ENCODE assay signal across 8 mouse cellular contexts in the genomic region with DNA sequence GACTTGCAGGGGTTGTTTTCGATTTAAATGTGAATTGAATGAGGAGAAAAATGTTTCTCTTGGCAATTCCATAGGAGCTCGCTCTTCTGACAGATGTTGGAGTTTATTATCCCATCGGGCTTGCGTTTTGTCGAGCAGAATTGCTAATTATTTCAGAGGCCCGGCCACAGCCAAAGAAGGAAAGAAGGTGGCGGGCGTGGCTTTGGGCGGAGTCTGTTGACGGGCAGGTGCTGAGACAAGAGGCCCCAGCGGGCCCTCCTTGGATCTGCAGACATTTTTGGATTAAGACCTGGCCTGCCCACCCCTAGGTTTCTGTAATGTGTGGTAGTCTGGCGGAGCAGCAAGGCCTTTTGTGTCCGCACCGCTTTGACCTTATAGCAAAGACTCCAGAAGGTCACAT. TPM values are rescaled to one million over a fixed set of nuclear protein-coding genes. Genes with fewer than 3 reads are reported as not detected.
DNase-seq lines count a peak whose midpoint lies in the region; ATAC-seq and TF ChIP-seq lines count a peak whose summit lies in the region.

No protein-coding gene starts in this region.

- no peaks in the 10 kb centered on the region for H3K9me3 ChIP-seq in embryonic facial prominence, embryonic 12.5 days
- H3K9me3 ChIP-seq in limb, embryonic 10.5 days (replicated peaks) = no peaks in the 10 kb centered on the region
- H3K9me3 ChIP-seq in neural tube, embryonic 14.5 days (ENCODE audit: control insufficient read depth, low read length) = no peaks in the 10 kb centered on the region

- 8% methylated on average over 14 of the region's 14 CpGs for WGBS in embryonic facial prominence, embryonic 12.5 days
- 5% methylated on average over 14 of the region's 14 CpGs for WGBS in limb, embryonic 10.5 days
- WGBS in neural tube, embryonic 14.5 days = 10% methylated on average over 14 of the region's 14 CpGs

- DNase-seq in layer of hippocampus, adult 2 months (ENCODE audit: low spot score in 2 of 2) = no peak
- no peak for DNase-seq in layer of hippocampus, postnatal 14 days (ENCODE audit: low spot score in 2 of 2)
- DNase-seq in limb, embryonic 10.5 days (ENCODE audit: low spot score) = peak; percentile 53
- DNase-seq in adrenal gland, postnatal 25 days = no peak
- no peak for DNase-seq in left cerebral cortex, postnatal 4 days

- peak overlapping the region; percentile 37 for H3K4me2 ChIP-seq in embryonic facial prominence, embryonic 12.5 days (replicated peaks)
- no peak overlapping the region for H3K4me2 ChIP-seq in neural tube, embryonic 14.5 days (ENCODE audit: low read depth, low read length)

- 0 out of 2 replicates have a peak, but pooled peaks cover 4% of the 10 kb centered on the region for H3K27me3 ChIP-seq in embryonic facial prominence, embryonic 12.5 days
- peaks cover 92% of the 10 kb centered on the region for H3K27me3 ChIP-seq in limb, embryonic 10.5 days (ENCODE audit: low read depth, poor library complexity, severe bottlenecking)
- no peaks in the 10 kb centered on the region for H3K27me3 ChIP-seq in neural tube, embryonic 14.5 days (ENCODE audit: control insufficient read depth, insufficient read depth, low read length)

- peak overlapping the region; percentile 7; the same call in 1 of the 2 replicates for H3K27ac ChIP-seq in layer of hippocampus, adult 2 months
- peak overlapping the region; percentile 83 for H3K27ac ChIP-seq in embryonic facial prominence, embryonic 12.5 days
- peak overlapping the region; percentile 78; the same call in 1 of the 2 replicates for H3K27ac ChIP-seq in limb, embryonic 10.5 days
- H3K27ac ChIP-seq in neural tube, embryonic 14.5 days (ENCODE audit: low read depth, low read length) = peak overlapping the region; percentile 90

- H3K36me3 ChIP-seq in embryonic facial prominence, embryonic 12.5 days = no peaks in the 10 kb centered on the region
- H3K36me3 ChIP-seq in limb, embryonic 10.5 days = no peaks in the 10 kb centered on the region
- H3K36me3 ChIP-seq in neural tube, embryonic 14.5 days (ENCODE audit: control insufficient read depth, insufficient read depth, low read length) = no peaks in the 10 kb centered on the region

- intact Hi-C loops in left cerebral cortex, postnatal 4 days (cut with DNase I) = no loop called here

- H3K4me3 ChIP-seq in layer of hippocampus, adult 2 months = no peak overlapping the region
- H3K4me3 ChIP-seq in embryonic facial prominence, embryonic 12.5 days = 0 out of 2 replicates have a peak overlapping the region, but pooled peaks have one; percentile 10
- H3K4me3 ChIP-seq in limb, embryonic 10.5 days = peak overlapping the region; percentile 25
- no peak overlapping the region for H3K4me3 ChIP-seq in neural tube, embryonic 14.5 days (ENCODE audit: low read depth, low read length)

- peaks cover 39% of the 10 kb centered on the region for H3K4me1 ChIP-seq in embryonic facial prominence, embryonic 12.5 days
- H3K4me1 ChIP-seq in limb, embryonic 10.5 days = peaks cover 39% of the 10 kb centered on the region
- H3K4me1 ChIP-seq in neural tube, embryonic 14.5 days (ENCODE audit: control insufficient read depth, insufficient read depth, low read length) = peaks cover 41% of the 10 kb centered on the region

- no peak for TF ChIP-seq CTCF in layer of hippocampus, adult 2 months (conservative IDR thresholded peaks at IDR 0.05)

- peak overlapping the region; percentile 19; the same call in 1 of the 2 replicates for H3K9ac ChIP-seq in embryonic facial prominence, embryonic 12.5 days
- H3K9ac ChIP-seq in neural tube, embryonic 14.5 days (replicated peaks; ENCODE audit: low read depth, low read length) = no peak overlapping the region

- no peak for ATAC-seq in embryonic facial prominence, embryonic 12.5 days (ENCODE audit: insufficient number of reproducible peaks, insufficient read depth, low FRiP score, low TSS enrichment)
- no peak for ATAC-seq in neural tube, embryonic 14.5 days (ENCODE audit: low read depth)
- ATAC-seq in megakaryocyte-erythroid progenitor cell, adult 5-6 weeks (replicated peaks; ENCODE audit: low FRiP score, low TSS enrichment, poor library complexity, severe bottlenecking) = no peak

RNA-seq across cellular contexts. Expression of a gene that starts 54.2 kb away (rescaled TPM):
- total RNA-seq in layer of hippocampus, adult 2 months (2021) = 10 to 100 TPM; 35.8 to 41.0 TPM
- total RNA-seq in layer of hippocampus, postnatal 14 days (2021) = 10 to 100 TPM; 33.3 to 38.1 TPM
- polyA plus RNA-seq in embryonic facial prominence, embryonic 12.5 days (2016; fragmentation: Nextera tagmentation; extraction: Ambion mirVana) = 49.7 and 50.1 TPM in 2 replicates
- polyA plus RNA-seq in limb, embryonic 10.5 days (2016; fragmentation: Nextera tagmentation; extraction: Ambion mirVana) = 41.3 and 43.5 TPM in 2 replicates
- polyA plus RNA-seq in neural tube, embryonic 14.5 days (2014; fragmentation: Nextera tagmentation; extraction: Ambion mirVana) = 47.7 and 48.7 TPM in 2 replicates
- total RNA-seq in adrenal gland, postnatal 25 days (2021) = 44.5 and 47.6 TPM in 2 replicates
- 15.0 and 18.4 TPM in 2 replicates for total RNA-seq in megakaryocyte-erythroid progenitor cell, adult 5-6 weeks (2014; fragmentation: Nextera tagmentation)
- 13.3 and 15.7 TPM in 2 replicates for total RNA-seq in megakaryocyte-erythroid progenitor cell, adult 5-6 weeks (2017)
- total RNA-seq in left cerebral cortex, postnatal 4 days (2021) = 10 to 100 TPM; 29.4 to 30.4 TPM

Comparison
In these comparisons a context has a peak if more than half of its experiments do, and no peak if none do; other contexts are left out.
1. H3K27ac ChIP-seq: peak in every context shown above with its lines; median percentile 90 in neural tube, embryonic 14.5 days; 83 in embryonic facial prominence, embryonic 12.5 days; 78 in limb, embryonic 10.5 days; 7 in layer of hippocampus, adult 2 months.
2. H3K4me3 ChIP-seq: peak in embryonic facial prominence, embryonic 12.5 days (single experiment) and limb, embryonic 10.5 days (single experiment); none in layer of hippocampus, adult 2 months (single experiment) and neural tube, embryonic 14.5 days (single experiment).